Mouse (Mus musculus): ENCODE data around the gene Olfr110. TPM values are rescaled to one million over a fixed set of nuclear protein-coding genes. Genes with fewer than 3 reads are reported as not detected.

The Olfr110 gene
- total and polyA plus RNA-seq, 3 experiments, result not detected

GRCm38 (mm10) chr17:37541454-37542119, 49.3 kb downstream of the Olfr110 start:
- Histone ChIP-seq H3K27ac (ENCODE audit: control insufficient read depth, low read depth, low read length) (no peak overlapping the region), H3K27me3 (ENCODE audit: control insufficient read depth in 1 of 2, insufficient read depth in 2 of 2, low read length in 2 of 2) (no peaks in the 10 kb centered on the region)

GRCm38 (mm10) chr17:37543800-37544435, 51.6 kb downstream of the Olfr110 start:
- no peak overlapping the region for H3K4me3 ChIP-seq (ENCODE audit: control insufficient read depth in 1 of 2, insufficient read depth in 1 of 2, low read depth in 2 of 2, low read length in 2 of 2)
- no peaks in the 10 kb centered on the region for H3K9me3 ChIP-seq (replicated peaks; ENCODE audit: insufficient read depth, low read length)
- TF ChIP-seq E2F4 (IDR thresholded peaks at IDR 0.05; ENCODE audit: borderline replicate concordance, low read depth, low read length) (no peak), CHD1 (IDR thresholded peaks at IDR 0.05; ENCODE audit: low read depth, low read length) (no peak), USF2 (IDR thresholded peaks at IDR 0.05; ENCODE audit: borderline replicate concordance in 1 of 2, insufficient read depth in 1 of 2, low read depth in 1 of 2, low read length in 2 of 2) (no peak), NRF1 (IDR thresholded peaks at IDR 0.05; ENCODE audit: insufficient read depth, low read depth, low read length, poor library complexity, severe bottlenecking) (no peak), TAL1 (IDR thresholded peaks at IDR 0.05; ENCODE audit: low read length) (no peak), POLR2A (IDR thresholded peaks at IDR 0.05; ENCODE audit: control insufficient read depth in 1 of 2, insufficient read depth in 1 of 2, low read depth in 1 of 2, low read length in 2 of 2, poor library complexity in 1 of 2) (no peak), SMC3 (IDR thresholded peaks at IDR 0.05; ENCODE audit: low read depth, low read length) (no peak), RAD21 (IDR thresholded peaks at IDR 0.05; ENCODE audit: low read depth, low read length) (no peak), ETS1 (IDR thresholded peaks at IDR 0.05; ENCODE audit: low read depth, low read length) (no peak)

More at GRCm38 (mm10) chr17:37541454-37542119, 49.3 kb downstream of the Olfr110 start:
- Histone ChIP-seq H3K4me1 (ENCODE audit: control insufficient read depth in 1 of 2, insufficient read depth in 2 of 2, low read length in 2 of 2) (no peaks in the 10 kb centered on the region; a peak in 1 of 4 replicates), H3K9ac (ENCODE audit: control insufficient read depth, low read depth, low read length, poor library complexity, severe bottlenecking) (no peak overlapping the region), H3K79me2 (ENCODE audit: control insufficient read depth, insufficient read depth, low read length, poor library complexity) (no peaks in the 10 kb centered on the region), H3K36me3 (ENCODE audit: control insufficient read depth in 1 of 2, insufficient read depth in 2 of 2, low read length in 2 of 2) (no peaks in the 10 kb centered on the region), H3K9me3 (replicated peaks; ENCODE audit: insufficient read depth, low read length) (no peaks in the 10 kb centered on the region), H3K4me3 (ENCODE audit: control insufficient read depth in 1 of 2, insufficient read depth in 1 of 2, low read depth in 2 of 2, low read length in 2 of 2) (no peak overlapping the region)
- no peak for TF ChIP-seq MAFK (IDR thresholded peaks at IDR 0.05; ENCODE audit: borderline replicate concordance, low read depth, low read length)
- no peak for TF ChIP-seq SIN3A (IDR thresholded peaks at IDR 0.05; ENCODE audit: low read length)
- TF ChIP-seq USF2 (IDR thresholded peaks at IDR 0.05; ENCODE audit: borderline replicate concordance in 1 of 2, insufficient read depth in 1 of 2, low read depth in 1 of 2, low read length in 2 of 2), result no peak
- no peak for TF ChIP-seq TAL1 (IDR thresholded peaks at IDR 0.05; ENCODE audit: low read length)
- no peak for TF ChIP-seq GATA1 (IDR thresholded peaks at IDR 0.05; ENCODE audit: low read depth, low read length)
- TF ChIP-seq RCOR1 (IDR thresholded peaks at IDR 0.05; ENCODE audit: low read depth, low read length), result no peak
- no peak for TF ChIP-seq CHD2 (IDR thresholded peaks at IDR 0.05; ENCODE audit: low read length)
- TF ChIP-seq NRF1 (IDR thresholded peaks at IDR 0.05; ENCODE audit: insufficient read depth, low read depth, low read length, poor library complexity, severe bottlenecking), result no peak
- TF ChIP-seq SMC3 (IDR thresholded peaks at IDR 0.05; ENCODE audit: low read depth, low read length), result no peak
- TF ChIP-seq POLR2AphosphoS5 (IDR thresholded peaks at IDR 0.05; ENCODE audit: borderline replicate concordance, low read depth, low read length), result no peak
- TF ChIP-seq ZMIZ1 (IDR thresholded peaks at IDR 0.05; ENCODE audit: low read depth, low read length), result no peak
- TF ChIP-seq RAD21 (IDR thresholded peaks at IDR 0.05; ENCODE audit: low read depth, low read length), result no peak
- TF ChIP-seq NELFE (IDR thresholded peaks at IDR 0.05; ENCODE audit: low read depth, low read length), result no peak
- no peak for DNase-seq (ENCODE audit: low read depth, low spot score)

More at GRCm38 (mm10) chr17:37543800-37544435, 51.6 kb downstream of the Olfr110 start:
- Histone ChIP-seq H3K27me3 (ENCODE audit: control insufficient read depth in 1 of 2, insufficient read depth in 2 of 2, low read length in 2 of 2) (no peaks in the 10 kb centered on the region), H3K4me1 (ENCODE audit: control insufficient read depth in 1 of 2, insufficient read depth in 2 of 2, low read length in 2 of 2) (peaks cover 0 to 1% of the 10 kb centered on the region in 2 experiments; a peak in 1 of 4 replicates), H3K79me2 (ENCODE audit: control insufficient read depth, insufficient read depth, low read length, poor library complexity) (no peaks in the 10 kb centered on the region), H3K36me3 (ENCODE audit: control insufficient read depth in 1 of 2, insufficient read depth in 2 of 2, low read length in 2 of 2) (peaks cover 0 to 3% of the 10 kb centered on the region in 2 experiments; a peak in 1 of 4 replicates), H3K27ac (ENCODE audit: control insufficient read depth, low read depth, low read length) (no peak overlapping the region), H3K9ac (ENCODE audit: control insufficient read depth, low read depth, low read length, poor library complexity, severe bottlenecking) (no peak overlapping the region)
- DNase-seq (ENCODE audit: low read depth, low spot score), result no peak

Other genes starting within 250 kb of the Olfr110 start
- gene Olfr98, start 228.7 kb upstream of the Olfr110 start, total RNA-seq (2012; rRNA removed), result not detected in 2 replicates
- gene Olfr98, start 228.7 kb upstream of the Olfr110 start, polyA plus RNA-seq (2012; ENCODE audit: insufficient read depth in 1 of 2, insufficient read length in 2 of 2, low read depth in 1 of 2, low replicate concordance in 2 of 2, missing spikeins in 1 of 2), result not detected
- 4.6 and 4.7 TPM in 2 replicates for gene H2-M3, start 222.2 kb upstream of the Olfr110 start, total RNA-seq (2012; rRNA removed)
- 1 to 10 TPM in 1 of 2 experiments, not detected in 1; 1.1 TPM for gene H2-M3, start 222.2 kb upstream of the Olfr110 start, polyA plus RNA-seq (2012; ENCODE audit: insufficient read depth in 1 of 2, insufficient read length in 2 of 2, low read depth in 1 of 2, low replicate concordance in 2 of 2, missing spikeins in 1 of 2)
- not detected in 2 replicates for gene Olfr99, start 209.0 kb upstream of the Olfr110 start, total RNA-seq (2012; rRNA removed)
- not detected for gene Olfr99, start 209.0 kb upstream of the Olfr110 start, polyA plus RNA-seq (2012; ENCODE audit: insufficient read depth in 1 of 2, insufficient read length in 2 of 2, low read depth in 1 of 2, low replicate concordance in 2 of 2, missing spikeins in 1 of 2)
- gene Olfr101, start 188.2 kb upstream of the Olfr110 start, total RNA-seq (2012; rRNA removed), result not detected in 2 replicates
- gene Olfr101, start 188.2 kb upstream of the Olfr110 start, polyA plus RNA-seq (2012; ENCODE audit: insufficient read depth in 1 of 2, insufficient read length in 2 of 2, low read depth in 1 of 2, low replicate concordance in 2 of 2, missing spikeins in 1 of 2), result not detected
- gene Olfr102, start 175.4 kb upstream of the Olfr110 start, total RNA-seq (2012; rRNA removed), result not detected in 2 replicates
- not detected for gene Olfr102, start 175.4 kb upstream of the Olfr110 start, polyA plus RNA-seq (2012; ENCODE audit: insufficient read depth in 1 of 2, insufficient read length in 2 of 2, low read depth in 1 of 2, low replicate concordance in 2 of 2, missing spikeins in 1 of 2)
- not detected in 2 replicates for gene Olfr103, start 152.8 kb upstream of the Olfr110 start, total RNA-seq (2012; rRNA removed)
- gene Olfr103, start 152.8 kb upstream of the Olfr110 start, polyA plus RNA-seq (2012; ENCODE audit: insufficient read depth in 1 of 2, insufficient read length in 2 of 2, low read depth in 1 of 2, low replicate concordance in 2 of 2, missing spikeins in 1 of 2), result not detected
- not detected in 2 replicates for gene Olfr104-ps, start 132.9 kb upstream of the Olfr110 start, total RNA-seq (2012; rRNA removed)
- gene Olfr104-ps, start 132.9 kb upstream of the Olfr110 start, polyA plus RNA-seq (2012; ENCODE audit: insufficient read depth in 1 of 2, insufficient read length in 2 of 2, low read depth in 1 of 2, low replicate concordance in 2 of 2, missing spikeins in 1 of 2), result not detected
- not detected in 2 replicates for gene Olfr105-ps, start 113.4 kb upstream of the Olfr110 start, total RNA-seq (2012; rRNA removed)
- not detected for gene Olfr105-ps, start 113.4 kb upstream of the Olfr110 start, polyA plus RNA-seq (2012; ENCODE audit: insufficient read depth in 1 of 2, insufficient read length in 2 of 2, low read depth in 1 of 2, low replicate concordance in 2 of 2, missing spikeins in 1 of 2)
- gene Olfr106-ps, start 102.1 kb upstream of the Olfr110 start, total RNA-seq (2012; rRNA removed), result not detected in 2 replicates
- not detected for gene Olfr106-ps, start 102.1 kb upstream of the Olfr110 start, polyA plus RNA-seq (2012; ENCODE audit: insufficient read depth in 1 of 2, insufficient read length in 2 of 2, low read depth in 1 of 2, low replicate concordance in 2 of 2, missing spikeins in 1 of 2)
- not detected in 2 replicates for gene Olfr107, start 93.2 kb upstream of the Olfr110 start, total RNA-seq (2012; rRNA removed)
- not detected for gene Olfr107, start 93.2 kb upstream of the Olfr110 start, polyA plus RNA-seq (2012; ENCODE audit: insufficient read depth in 1 of 2, insufficient read length in 2 of 2, low read depth in 1 of 2, low replicate concordance in 2 of 2, missing spikeins in 1 of 2)
- not detected in 2 replicates for gene Olfr108, start 47.0 kb upstream of the Olfr110 start, total RNA-seq (2012; rRNA removed)
- not detected for gene Olfr108, start 47.0 kb upstream of the Olfr110 start, polyA plus RNA-seq (2012; ENCODE audit: insufficient read depth in 1 of 2, insufficient read length in 2 of 2, low read depth in 1 of 2, low replicate concordance in 2 of 2, missing spikeins in 1 of 2)
- gene Olfr109, start 33.6 kb upstream of the Olfr110 start, total RNA-seq (2012; rRNA removed), result not detected in 2 replicates
- gene Olfr109, start 33.6 kb upstream of the Olfr110 start, polyA plus RNA-seq (2012; ENCODE audit: insufficient read depth in 1 of 2, insufficient read length in 2 of 2, low read depth in 1 of 2, low replicate concordance in 2 of 2, missing spikeins in 1 of 2), result not detected
- not detected in 2 replicates for gene H2-M2, start 8.9 kb upstream of the Olfr110 start, total RNA-seq (2012; rRNA removed)
- gene H2-M2, start 8.9 kb upstream of the Olfr110 start, polyA plus RNA-seq (2012; ENCODE audit: insufficient read depth in 1 of 2, insufficient read length in 2 of 2, low read depth in 1 of 2, low replicate concordance in 2 of 2, missing spikeins in 1 of 2), result under 1 TPM in 1 of 2 experiments, not detected in 1; 0.88 TPM
- not detected in 2 replicates for gene Olfr111, start 15.6 kb downstream of the Olfr110 start, total RNA-seq (2012; rRNA removed)
- not detected for gene Olfr111, start 15.6 kb downstream of the Olfr110 start, polyA plus RNA-seq (2012; ENCODE audit: insufficient read depth in 1 of 2, insufficient read length in 2 of 2, low read depth in 1 of 2, low replicate concordance in 2 of 2, missing spikeins in 1 of 2)
- not detected in 2 replicates for gene Olfr112, start 77.0 kb downstream of the Olfr110 start, total RNA-seq (2012; rRNA removed)
- gene Olfr112, start 77.0 kb downstream of the Olfr110 start, polyA plus RNA-seq (2012; ENCODE audit: insufficient read depth in 1 of 2, insufficient read length in 2 of 2, low read depth in 1 of 2, low replicate concordance in 2 of 2, missing spikeins in 1 of 2), result not detected
- gene Olfr113, start 85.2 kb downstream of the Olfr110 start, total RNA-seq (2012; rRNA removed), result not detected in 2 replicates
- not detected for gene Olfr113, start 85.2 kb downstream of the Olfr110 start, polyA plus RNA-seq (2012; ENCODE audit: insufficient read depth in 1 of 2, insufficient read length in 2 of 2, low read depth in 1 of 2, low replicate concordance in 2 of 2, missing spikeins in 1 of 2)
- gene Olfr114, start 100.3 kb downstream of the Olfr110 start, total RNA-seq (2012; rRNA removed), result not detected in 2 replicates
- gene Olfr114, start 100.3 kb downstream of the Olfr110 start, polyA plus RNA-seq (2012; ENCODE audit: insufficient read depth in 1 of 2, insufficient read length in 2 of 2, low read depth in 1 of 2, low replicate concordance in 2 of 2, missing spikeins in 1 of 2), result not detected
- gene Olfr115, start 134.6 kb downstream of the Olfr110 start, total RNA-seq (2012; rRNA removed), result not detected in 2 replicates
- gene Olfr115, start 134.6 kb downstream of the Olfr110 start, polyA plus RNA-seq (2012; ENCODE audit: insufficient read depth in 1 of 2, insufficient read length in 2 of 2, low read depth in 1 of 2, low replicate concordance in 2 of 2, missing spikeins in 1 of 2), result not detected
- not detected in 2 replicates for gene Olfr116, start 134.7 kb downstream of the Olfr110 start, total RNA-seq (2012; rRNA removed)
- gene Olfr116, start 134.7 kb downstream of the Olfr110 start, polyA plus RNA-seq (2012; ENCODE audit: insufficient read depth in 1 of 2, insufficient read length in 2 of 2, low read depth in 1 of 2, low replicate concordance in 2 of 2, missing spikeins in 1 of 2), result not detected
- not detected in 2 replicates for gene Olfr117, start 171.3 kb downstream of the Olfr110 start, total RNA-seq (2012; rRNA removed)
- under 1 TPM in 1 of 2 experiments, not detected in 1; 0.03 TPM for gene Olfr117, start 171.3 kb downstream of the Olfr110 start, polyA plus RNA-seq (2012; ENCODE audit: insufficient read depth in 1 of 2, insufficient read length in 2 of 2, low read depth in 1 of 2, low replicate concordance in 2 of 2, missing spikeins in 1 of 2)
- not detected in 2 replicates for gene Olfr118, start 174.5 kb downstream of the Olfr110 start, total RNA-seq (2012; rRNA removed)
- gene Olfr118, start 174.5 kb downstream of the Olfr110 start, polyA plus RNA-seq (2012; ENCODE audit: insufficient read depth in 1 of 2, insufficient read length in 2 of 2, low read depth in 1 of 2, low replicate concordance in 2 of 2, missing spikeins in 1 of 2), result not detected
- gene Olfr119, start 204.1 kb downstream of the Olfr110 start, total RNA-seq (2012; rRNA removed), result not detected in 2 replicates
- gene Olfr119, start 204.1 kb downstream of the Olfr110 start, polyA plus RNA-seq (2012; ENCODE audit: insufficient read depth in 1 of 2, insufficient read length in 2 of 2, low read depth in 1 of 2, low replicate concordance in 2 of 2, missing spikeins in 1 of 2), result not detected
- not detected in 2 replicates for gene Olfr120, start 229.3 kb downstream of the Olfr110 start, total RNA-seq (2012; rRNA removed)
- gene Olfr120, start 229.3 kb downstream of the Olfr110 start, polyA plus RNA-seq (2012; ENCODE audit: insufficient read depth in 1 of 2, insufficient read length in 2 of 2, low read depth in 1 of 2, low replicate concordance in 2 of 2, missing spikeins in 1 of 2), result not detected

Data from MEL (cell line).